Mouse (Mus musculus): ENCODE results near the gene Rhobtb1.

Rhobtb1 gene

DNA sequence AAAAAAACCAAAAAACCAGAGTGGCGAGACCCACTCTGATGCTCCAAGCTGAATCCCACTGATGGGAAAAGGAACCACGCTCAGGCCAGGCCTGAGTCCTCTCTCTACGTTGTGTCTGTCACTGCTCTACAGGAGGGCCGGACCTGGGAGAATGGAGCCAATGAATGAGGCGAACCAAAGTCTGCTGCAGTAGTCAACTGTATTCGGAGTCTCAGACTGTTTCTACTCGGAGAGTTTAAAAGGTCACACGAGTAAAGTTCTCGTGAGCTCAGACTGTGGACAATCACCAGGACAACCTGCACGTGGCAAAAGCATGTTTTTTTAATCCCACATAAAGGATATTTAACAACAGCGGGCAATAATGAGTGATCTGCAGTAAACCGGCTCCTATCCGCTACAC lies 172.8 kb downstream of the Rhobtb1 start:
- no peak for DNase-seq (ENCODE audit: low spot score)

DNA sequence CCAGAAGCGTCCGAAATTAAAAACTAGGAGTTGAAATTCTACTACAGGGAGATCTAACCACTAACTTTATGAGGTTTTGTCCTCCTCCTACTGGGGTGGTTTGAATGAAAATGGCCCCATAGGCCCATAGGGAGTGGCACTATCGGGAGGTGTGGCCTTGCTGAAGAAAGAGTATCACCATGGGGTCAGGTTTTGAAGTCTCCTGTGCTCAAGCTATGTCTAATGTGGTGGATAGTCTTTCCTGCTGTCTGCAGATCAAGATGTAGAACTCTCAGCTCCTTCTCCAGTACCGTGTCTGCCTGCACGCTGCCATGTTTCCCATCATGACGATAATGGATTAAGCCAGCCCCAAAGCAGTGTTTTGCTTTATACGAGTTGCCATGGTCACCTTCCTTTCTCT lies 173.6 kb downstream of the Rhobtb1 start:
- DNase-seq (ENCODE audit: low spot score), result no peak

DNA sequence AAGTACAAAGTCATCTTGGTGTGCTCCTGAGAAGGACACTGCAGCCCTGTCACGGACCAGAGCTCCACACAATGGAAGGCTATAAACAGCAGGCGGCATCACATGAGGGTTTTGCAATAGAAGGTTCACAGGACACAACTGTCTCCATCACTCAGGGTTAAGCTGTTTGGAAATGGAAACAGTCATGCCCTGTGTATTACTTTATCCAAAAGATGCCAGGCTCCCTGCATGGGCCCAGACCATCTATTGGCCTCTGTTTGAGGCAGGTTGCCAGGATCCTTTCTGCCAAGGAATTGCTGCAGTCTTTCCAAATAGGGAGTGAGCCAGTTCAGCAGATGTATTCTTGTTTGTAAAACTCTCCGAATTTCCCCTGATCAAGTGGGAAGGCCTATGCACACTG lies 175.2 kb downstream of the Rhobtb1 start:
- no peak for DNase-seq (ENCODE audit: low spot score)

DNA sequence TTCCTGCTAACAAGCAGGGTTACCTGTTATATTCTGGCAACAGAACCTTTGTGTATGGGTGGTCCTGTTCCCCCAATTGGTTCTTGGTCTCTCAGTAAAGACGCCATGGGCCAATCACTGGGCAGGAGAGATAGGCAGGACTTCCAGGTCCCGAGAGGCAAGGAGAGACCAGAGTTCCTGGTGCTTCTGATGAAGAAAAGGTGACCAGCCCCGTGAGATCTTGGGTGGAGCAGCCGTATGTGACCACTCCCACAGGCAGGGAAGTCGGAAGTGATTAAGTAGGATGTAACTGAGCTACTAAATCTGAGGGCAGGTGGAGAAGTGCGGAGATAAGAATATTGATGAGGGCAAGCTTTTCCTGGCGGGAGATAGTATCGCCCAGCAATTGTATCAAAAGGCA lies 176.1 kb downstream of the Rhobtb1 start:
- DNase-seq (ENCODE audit: low spot score), result no peak

DNA sequence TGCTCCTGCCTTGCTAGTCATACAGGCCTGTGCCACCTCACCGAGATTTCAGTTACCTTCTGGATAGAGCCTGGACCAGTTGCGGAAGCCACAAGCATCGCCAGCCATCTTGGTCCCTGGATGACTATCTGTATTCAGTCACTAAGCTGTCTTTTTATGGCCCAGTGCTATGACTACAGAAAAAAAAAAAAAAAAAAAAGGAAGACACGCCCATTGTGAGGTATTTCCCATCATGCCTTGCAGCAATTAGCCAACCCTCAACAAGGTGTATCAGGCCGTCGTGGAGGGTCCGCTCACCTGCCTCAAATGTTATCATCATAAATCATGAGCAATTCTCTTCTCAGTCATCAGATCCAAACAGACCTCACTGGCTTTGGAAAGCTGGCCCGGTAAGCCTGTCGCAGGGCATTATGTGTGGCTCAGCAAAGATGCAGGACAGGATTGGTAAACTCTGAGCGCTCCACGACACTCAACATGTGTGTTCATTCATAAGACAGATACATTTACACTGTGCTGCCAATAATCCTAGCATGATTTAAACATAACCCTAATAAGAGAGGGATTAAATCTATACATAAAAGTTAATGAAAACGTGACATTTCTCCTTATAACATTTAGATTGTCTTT lies 176.9 kb downstream of the Rhobtb1 start:
- no peak for DNase-seq (ENCODE audit: low spot score)

DNA sequence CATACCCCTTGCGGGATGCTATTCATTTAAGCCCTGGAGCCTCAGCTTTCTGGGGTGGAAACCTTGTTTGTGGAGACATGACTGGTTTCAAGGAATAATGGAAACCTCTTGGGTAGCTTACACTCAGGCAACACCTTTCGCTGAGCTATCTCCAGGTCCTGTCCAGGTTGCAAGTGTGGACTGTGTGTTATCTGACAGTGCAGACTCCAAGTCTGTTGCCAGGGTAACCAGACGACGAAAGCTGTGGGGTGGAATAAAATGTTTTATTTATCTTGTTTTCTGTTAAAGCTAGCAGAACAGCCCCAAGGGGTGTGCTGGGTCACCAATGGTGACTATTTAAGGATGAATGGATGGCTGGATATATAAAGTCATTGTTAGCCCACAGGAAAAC lies 177.4 kb downstream of the Rhobtb1 start:
- DNase-seq (ENCODE audit: low spot score), result no peak

DNA sequence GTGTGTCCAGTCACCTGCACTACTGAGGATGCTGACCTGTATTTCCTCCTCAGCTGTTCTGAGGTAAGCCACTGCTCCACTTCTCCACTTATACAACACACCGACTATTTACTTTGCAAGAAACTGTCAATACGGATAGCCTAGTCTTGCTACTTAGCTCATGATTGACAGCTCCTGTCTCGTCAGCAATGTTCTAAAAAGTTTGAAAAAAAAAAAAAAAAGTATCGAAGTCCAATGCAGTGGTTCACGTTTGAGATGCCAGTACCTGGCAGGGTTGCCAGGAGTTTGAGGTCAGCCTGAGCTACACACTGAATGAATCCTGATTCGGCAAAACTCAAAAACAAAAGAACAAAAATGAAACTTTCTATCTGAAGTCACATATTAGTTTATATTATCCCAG lies 180.0 kb downstream of the Rhobtb1 start:
- DNase-seq (ENCODE audit: low spot score), result no peak

DNA sequence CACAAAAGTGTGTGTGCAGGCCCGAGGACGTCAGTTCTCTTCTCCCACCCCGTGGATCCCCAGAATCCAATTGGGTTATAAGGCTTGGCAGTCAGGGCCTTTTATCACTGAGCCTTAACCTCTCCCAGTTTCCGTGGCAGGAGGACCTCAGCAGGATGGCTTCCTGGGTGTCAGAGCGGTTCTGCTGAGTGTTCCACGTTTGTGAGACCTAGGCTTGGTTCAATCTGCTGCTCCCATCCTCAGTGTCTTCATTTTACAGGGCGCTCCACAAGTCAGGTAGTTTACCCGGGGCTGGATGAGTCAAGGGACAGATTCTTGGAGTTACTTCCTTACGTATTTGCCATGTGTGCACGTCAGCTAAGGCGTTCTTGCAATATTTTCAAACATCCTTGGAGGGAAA lies 182.0 kb downstream of the Rhobtb1 start:
- no peak for DNase-seq (ENCODE audit: low spot score)

DNA sequence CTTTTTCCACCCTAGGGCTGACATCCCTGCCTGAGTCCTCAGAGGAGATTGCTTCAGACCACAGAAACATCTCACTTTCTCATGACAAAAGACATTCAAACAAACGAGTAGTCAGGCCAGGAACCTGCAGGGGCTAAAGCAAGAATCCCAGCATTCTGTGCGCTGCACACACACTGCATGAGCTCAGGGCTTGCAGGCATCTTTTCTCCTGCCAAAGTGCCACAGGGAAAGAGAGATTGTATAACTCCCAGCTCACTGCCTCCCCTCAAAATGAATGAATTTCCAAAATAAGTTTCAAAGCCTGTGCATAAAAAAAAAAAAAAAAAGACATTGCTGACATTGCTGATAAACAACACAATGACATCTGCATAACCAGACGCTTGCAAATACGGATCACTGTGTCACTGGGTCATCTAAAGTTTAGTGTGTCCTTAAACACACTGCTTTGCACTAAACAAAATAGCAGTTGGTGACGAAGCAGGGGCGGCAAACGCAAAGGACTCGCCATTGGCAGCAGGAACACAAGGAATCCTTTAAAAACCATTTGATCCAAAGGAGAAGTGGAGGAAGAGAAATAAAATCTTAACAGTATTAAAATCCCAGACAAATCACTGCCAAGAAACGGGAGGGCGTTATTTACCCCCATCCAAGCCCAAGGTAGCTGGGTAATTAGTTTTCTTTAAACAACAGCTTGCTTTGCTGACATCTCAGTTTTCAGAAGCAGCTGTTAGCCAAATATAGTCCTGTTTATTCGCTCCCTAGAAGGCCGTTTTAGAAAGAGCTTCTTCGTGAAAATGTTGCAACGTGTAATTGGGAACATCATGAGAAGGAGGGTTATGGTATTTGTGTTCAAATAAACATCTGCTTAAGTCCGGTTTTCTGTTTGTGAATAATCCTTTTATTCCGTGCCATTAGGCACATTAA lies 183.3 kb downstream of the Rhobtb1 start:
- DNase-seq (ENCODE audit: low spot score), result no peak

DNA sequence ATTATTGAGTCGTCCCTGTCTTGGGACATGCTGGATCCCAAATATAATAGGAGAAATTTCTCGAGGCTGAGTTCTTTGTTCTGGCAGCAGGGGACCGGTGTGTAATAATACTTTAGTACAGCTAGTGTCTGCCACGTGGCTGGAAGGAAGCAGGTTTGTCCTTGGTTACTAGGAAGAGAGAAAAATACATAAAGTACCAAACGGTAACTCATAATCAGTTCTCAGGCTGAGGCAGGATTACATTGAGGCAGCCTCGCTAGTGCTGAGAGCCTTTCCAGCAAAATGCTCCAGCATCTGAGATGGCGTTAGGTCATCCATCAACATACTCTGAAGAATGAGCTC lies 183.9 kb downstream of the Rhobtb1 start:
- no peak for DNase-seq (ENCODE audit: low spot score)

DNA sequence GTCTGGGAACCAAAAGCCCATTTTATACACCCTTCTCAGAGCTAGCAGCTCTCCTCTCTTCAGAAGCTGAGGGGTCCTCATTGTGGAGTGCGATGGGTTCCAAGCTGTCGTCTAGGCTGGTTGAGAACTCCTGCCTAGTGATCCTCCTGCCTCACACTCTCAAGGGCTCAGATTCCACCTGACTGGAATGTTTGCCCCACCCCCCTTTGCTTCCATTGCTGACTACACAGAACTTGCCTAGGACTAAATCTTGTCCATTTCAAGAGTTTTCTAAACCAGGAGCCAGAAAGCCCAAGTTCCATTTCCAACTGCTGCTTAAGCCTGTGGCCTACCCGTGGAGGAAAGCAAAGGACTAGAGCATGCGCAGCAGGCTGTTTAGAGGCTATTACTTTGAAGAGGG lies 184.4 kb downstream of the Rhobtb1 start:
- no peak for DNase-seq (ENCODE audit: low spot score)

DNA sequence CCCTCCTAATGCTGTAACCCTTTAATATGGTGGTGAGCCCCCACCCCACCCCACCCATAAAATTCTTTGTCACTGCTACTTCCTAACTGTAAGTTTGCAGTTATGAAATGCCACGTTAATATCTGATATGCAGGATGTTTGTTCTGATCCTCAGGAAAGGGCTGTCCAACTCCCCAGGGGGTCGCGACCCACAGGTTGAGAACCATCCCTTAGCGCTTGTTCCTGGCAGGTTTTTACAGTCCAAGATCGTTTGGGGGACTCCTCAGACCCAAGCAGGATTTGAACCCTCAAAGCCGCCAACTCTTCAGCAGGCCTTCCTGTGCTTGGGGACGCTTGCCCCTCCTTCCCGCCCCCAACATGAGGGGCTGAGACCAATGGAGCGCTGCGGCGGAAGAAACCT lies 185.0 kb downstream of the Rhobtb1 start:
- no peak for DNase-seq (ENCODE audit: low spot score)

DNA sequence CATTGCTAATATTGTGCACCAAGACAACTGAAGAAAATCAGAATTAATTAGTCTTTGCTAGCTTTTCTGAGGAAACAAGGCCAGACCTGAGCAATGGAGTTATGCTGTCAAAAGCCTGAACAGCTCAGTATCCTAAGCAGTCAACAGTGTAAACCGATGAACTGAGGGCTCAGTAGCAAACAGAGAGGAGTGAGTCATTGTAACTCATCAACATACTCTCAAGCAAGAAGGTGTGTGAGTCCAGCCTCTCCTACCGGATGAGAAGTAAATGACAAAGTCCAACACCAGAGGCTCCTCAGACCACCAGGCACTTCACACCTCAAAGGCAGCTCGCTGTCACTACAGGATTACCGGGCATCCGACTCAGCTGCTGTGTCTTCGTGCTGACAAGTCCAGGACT lies 188.8 kb downstream of the Rhobtb1 start:
- DNase-seq (ENCODE audit: low spot score), result no peak
